8 mouse cellular contexts compared by ENCODE assay signal in the genomic region with DNA sequence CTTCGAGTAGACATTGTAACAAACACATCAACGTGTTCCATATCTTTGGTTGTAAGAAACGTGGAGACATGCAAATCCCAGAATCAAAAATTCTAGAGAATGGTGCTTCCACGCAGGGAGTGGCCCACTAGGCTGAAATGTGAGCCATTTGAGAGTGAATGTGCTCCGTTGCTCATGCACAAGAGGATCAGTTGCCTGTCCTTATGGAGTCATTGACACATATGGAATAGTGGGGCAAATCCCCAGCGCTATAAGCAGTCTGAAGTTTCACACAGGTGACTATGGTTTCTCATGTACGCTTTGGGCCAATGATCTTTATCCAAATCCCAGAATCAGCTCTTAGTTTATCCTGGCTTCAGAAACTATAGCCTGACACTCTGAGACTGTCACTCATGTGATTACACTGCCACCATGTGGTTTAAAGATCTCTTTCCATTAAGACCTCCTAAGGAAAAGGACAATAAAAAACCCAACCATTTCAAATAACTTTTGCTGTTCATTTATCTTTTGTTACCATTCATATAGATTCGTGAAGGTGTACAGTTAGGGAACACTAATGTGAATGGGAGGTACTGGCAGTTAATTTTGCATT.
DNase-seq lines count a peak whose midpoint lies in the region; ATAC-seq and TF ChIP-seq lines count a peak whose summit lies in the region.

No protein-coding gene starts in this region.

- TF ChIP-seq POLR2A in lung, adult 2 months (IDR thresholded peaks at IDR 0.05; ENCODE audit: borderline replicate concordance, extremely low read depth, low read depth, low read length), result no peak

- ATAC-seq in forebrain, postnatal 0 days, result peak; percentile 94

- no peak for TF ChIP-seq CTCF in lung, adult 2 months (IDR thresholded peaks at IDR 0.05; ENCODE audit: insufficient read depth, low read length)
- peak; percentile 82 for TF ChIP-seq CTCF in forebrain, postnatal 0 days (IDR thresholded peaks at IDR 0.05; ENCODE audit: low read depth)

- intact Hi-C loops in heart, postnatal 36 days (cut with DNase I), result loop anchor here (2.0 to 5.0 kb wide), 2 partner anchors 354 to 690 kb away; no protein-coding TSS in a partner anchor

- no peaks in the 10 kb centered on the region for H3K9me3 ChIP-seq in forebrain, postnatal 0 days (ENCODE audit: low read length)

- WGBS in lung, adult 2 months, result 58% methylated on average over 8 of the region's 8 CpGs
- 59% methylated on average over 8 of the region's 8 CpGs for WGBS in forebrain, postnatal 0 days

- no peak overlapping the region for H3K4me2 ChIP-seq in forebrain, postnatal 0 days (ENCODE audit: low read depth)

- no peaks in the 10 kb centered on the region for H3K27me3 ChIP-seq in forebrain, postnatal 0 days (ENCODE audit: insufficient read depth, low read length)

- no peak overlapping the region for H3K4me3 ChIP-seq in lung, adult 2 months (replicated peaks; ENCODE audit: extremely low read depth, low read depth, low read length)
- no peak overlapping the region for H3K4me3 ChIP-seq in forebrain, postnatal 0 days (ENCODE audit: low read depth, low read length)

- no peaks in the 10 kb centered on the region for H3K4me1 ChIP-seq in lung, adult 2 months (ENCODE audit: control insufficient read depth, insufficient read depth, low read length)
- no peaks in the 10 kb centered on the region for H3K4me1 ChIP-seq in forebrain, postnatal 0 days (ENCODE audit: insufficient read depth)

- DNase-seq in heart, adult 8-10 months (ENCODE audit: low spot score), result peak; percentile 9
- no peak for DNase-seq in heart, postnatal 36 days
- DNase-seq in lung, postnatal 10 days, result peak; percentile 32
- no peak for DNase-seq in lung, adult 2 months
- peak; percentile 86 for DNase-seq in forebrain, postnatal 0 days
- peak; percentile 74 for DNase-seq in retina, postnatal 1 day
- DNase-seq in yolk sac, embryonic 10.5 days (ENCODE audit: low spot score), result no peak
- no peak for DNase-seq in cerebellum, postnatal 36 days

- no peak overlapping the region for H3K9ac ChIP-seq in forebrain, postnatal 0 days

- H3K27ac ChIP-seq in forebrain, postnatal 0 days (ENCODE audit: low read depth, low read length), result no peak overlapping the region

- H3K36me3 ChIP-seq in forebrain, postnatal 0 days (ENCODE audit: insufficient read depth), result no peaks in the 10 kb centered on the region

Comparison
In these comparisons a context has a peak if more than half of its experiments do, and no peak if none do; other contexts are left out.
1. DNase-seq: peak in heart, adult 8-10 months (single experiment), lung, postnatal 10 days (single experiment), forebrain, postnatal 0 days (single experiment) and retina, postnatal 1 day (single experiment); none in heart, postnatal 36 days (0 of 2), lung, adult 2 months (single experiment), yolk sac, embryonic 10.5 days (single experiment) and cerebellum, postnatal 36 days (0 of 2).